In the genomic region with DNA sequence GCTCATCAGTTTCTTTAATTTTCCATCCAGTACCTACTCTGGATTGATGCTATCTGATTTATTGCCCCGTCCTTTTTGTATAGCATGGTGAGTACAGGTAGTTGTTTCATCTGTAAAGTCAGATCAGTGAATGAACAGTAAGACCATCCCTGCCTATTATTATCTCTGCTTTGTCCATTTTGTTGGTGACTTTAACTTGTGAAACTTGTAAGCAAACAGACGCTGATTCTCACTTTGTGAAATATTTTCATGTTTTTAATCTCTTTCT, we compare ENCODE assay signal across 8 mouse cellular contexts. TPM values are rescaled to one million over a fixed set of nuclear protein-coding genes. Genes with fewer than 3 reads are reported as not detected.
DNase-seq lines count a peak whose midpoint lies in the region; ATAC-seq and TF ChIP-seq lines count a peak whose summit lies in the region.

No protein-coding gene starts in this region.

- peaks cover 17% of the 10 kb centered on the region for H3K4me1 ChIP-seq in heart, embryonic 11.5 days (ENCODE audit: control insufficient read depth, insufficient read depth, low read length)
- H3K4me1 ChIP-seq in ES-Bruce4 (ENCODE audit: control insufficient read depth, insufficient read depth, low read length) = no peaks in the 10 kb centered on the region
- H3K4me1 ChIP-seq in forebrain, postnatal 0 days (ENCODE audit: insufficient read depth) = peaks cover 13% of the 10 kb centered on the region
- H3K4me1 ChIP-seq in liver, embryonic 16.5 days (ENCODE audit: control insufficient read depth, low read depth, low read length) = peaks cover 26% of the 10 kb centered on the region

- no peak for ATAC-seq in heart, embryonic 11.5 days (replicated peaks; ENCODE audit: insufficient number of reproducible peaks, low FRiP score, low TSS enrichment)
- ATAC-seq in forebrain, postnatal 0 days = no peak
- no peak for ATAC-seq in liver, embryonic 16.5 days (ENCODE audit: low read depth)

- TF ChIP-seq EP300 in ES-Bruce4 (IDR thresholded peaks at IDR 0.05; ENCODE audit: insufficient read depth, low read depth, low read length) = no peak

- H3K4me2 ChIP-seq in heart, embryonic 11.5 days = peak overlapping the region; percentile 77
- H3K4me2 ChIP-seq in forebrain, postnatal 0 days (ENCODE audit: low read depth) = peak overlapping the region; percentile 86
- peak overlapping the region; percentile 93 for H3K4me2 ChIP-seq in liver, embryonic 16.5 days (ENCODE audit: low read depth, low read length)

- DNase-seq in heart, postnatal 14 days = no peak
- DNase-seq in forebrain, postnatal 0 days = no peak
- no peak for DNase-seq in layer of hippocampus, postnatal 36 days
- DNase-seq in frontal cortex, adult 2 months (ENCODE audit: extremely low spot score in 1 of 2, low spot score in 1 of 2) = no peak
- DNase-seq in embryo, embryonic 9.5 days (ENCODE audit: extremely low spot score) = no peak

- H3K36me3 ChIP-seq in heart, embryonic 11.5 days (ENCODE audit: control insufficient read depth, insufficient read depth, low read length) = 0 out of 2 replicates have a peak, but pooled peaks cover 2% of the 10 kb centered on the region
- H3K36me3 ChIP-seq in ES-Bruce4 (ENCODE audit: control insufficient read depth, insufficient read depth, low read length, poor library complexity, severe bottlenecking) = no peaks in the 10 kb centered on the region
- no peaks in the 10 kb centered on the region for H3K36me3 ChIP-seq in forebrain, postnatal 0 days (ENCODE audit: insufficient read depth)
- no peaks in the 10 kb centered on the region for H3K36me3 ChIP-seq in liver, embryonic 16.5 days (ENCODE audit: control insufficient read depth, insufficient read depth)

- H3K9ac ChIP-seq in heart, embryonic 11.5 days (ENCODE audit: low read depth, low read length) = peak overlapping the region; percentile 82
- peak overlapping the region; percentile 87 for H3K9ac ChIP-seq in ES-Bruce4 (ENCODE audit: low read depth, poor library complexity, severe bottlenecking)
- peak overlapping the region; percentile 92; the same call in 1 of the 2 replicates for H3K9ac ChIP-seq in forebrain, postnatal 0 days
- H3K9ac ChIP-seq in liver, embryonic 16.5 days (ENCODE audit: low read depth, low read length) = peak overlapping the region; percentile 88

- TF ChIP-seq CTCF in ES-Bruce4 (IDR thresholded peaks at IDR 0.05; ENCODE audit: low read depth, low read length) = no peak
- no peak for TF ChIP-seq CTCF in forebrain, postnatal 0 days (IDR thresholded peaks at IDR 0.05; ENCODE audit: low read depth)

- 53% methylated on average over 2 of the region's 2 CpGs for WGBS in heart, embryonic 11.5 days (ENCODE audit: insufficient replicate concordance)
- WGBS in forebrain, postnatal 0 days = 80% methylated on average over 2 of the region's 2 CpGs
- WGBS in liver, embryonic 16.5 days (ENCODE audit: insufficient replicate concordance) = 28% methylated on average over 2 of the region's 2 CpGs

- intact Hi-C loops in heart, postnatal 14 days (cut with DNase I) = loop anchor here (5.0 kb wide), 2 partner anchors 135 to 195 kb away; a partner anchor contains a TSS

- no peak for TF ChIP-seq POLR2A in ES-Bruce4 (IDR thresholded peaks at IDR 0.05; ENCODE audit: insufficient read depth, low read length)

- H3K27ac ChIP-seq in heart, embryonic 11.5 days (ENCODE audit: low read depth, low read length) = no peak overlapping the region
- no peak overlapping the region for H3K27ac ChIP-seq in ES-Bruce4 (ENCODE audit: insufficient read depth, low read length)
- H3K27ac ChIP-seq in forebrain, postnatal 0 days (ENCODE audit: low read depth, low read length) = no peak overlapping the region
- peak overlapping the region; percentile 80; the same call in 1 of the 2 replicates for H3K27ac ChIP-seq in liver, embryonic 16.5 days (ENCODE audit: low read length)

- H3K4me3 ChIP-seq in heart, embryonic 11.5 days (ENCODE audit: low read depth, low read length) = peak overlapping the region; percentile 71
- H3K4me3 ChIP-seq in ES-Bruce4 (ENCODE audit: low read depth, low read length) = peak overlapping the region; percentile 76; the same call in 1 of the 2 replicates
- peak overlapping the region; percentile 85 for H3K4me3 ChIP-seq in forebrain, postnatal 0 days (ENCODE audit: low read depth, low read length)
- peak overlapping the region; percentile 84 for H3K4me3 ChIP-seq in liver, embryonic 16.5 days (ENCODE audit: low read depth, low read length)

- H3K9me3 ChIP-seq in heart, embryonic 11.5 days (replicated peaks; ENCODE audit: control insufficient read depth, low read length) = no peaks in the 10 kb centered on the region
- no peaks in the 10 kb centered on the region for H3K9me3 ChIP-seq in ES-Bruce4 (replicated peaks; ENCODE audit: control insufficient read depth, insufficient read depth, low read length, poor library complexity, severe bottlenecking)
- H3K9me3 ChIP-seq in forebrain, postnatal 0 days (ENCODE audit: low read length) = no peaks in the 10 kb centered on the region
- no peaks in the 10 kb centered on the region for H3K9me3 ChIP-seq in liver, embryonic 16.5 days (replicated peaks; ENCODE audit: control insufficient read depth, low read length)

- H3K27me3 ChIP-seq in heart, embryonic 11.5 days (ENCODE audit: control insufficient read depth, insufficient read depth, low read length) = no peaks in the 10 kb centered on the region
- no peaks in the 10 kb centered on the region for H3K27me3 ChIP-seq in ES-Bruce4 (ENCODE audit: control insufficient read depth, insufficient read depth, low read length, poor library complexity, severe bottlenecking)
- H3K27me3 ChIP-seq in forebrain, postnatal 0 days (ENCODE audit: insufficient read depth, low read length) = no peaks in the 10 kb centered on the region
- H3K27me3 ChIP-seq in liver, embryonic 16.5 days (ENCODE audit: control insufficient read depth, insufficient read depth, low read depth, low read length) = no peaks in the 10 kb centered on the region

RNA-seq across cellular contexts. Expression of a gene that starts 1.2 kb away (rescaled TPM):
- 35.8 and 40.8 TPM in 2 replicates for polyA plus RNA-seq in heart, embryonic 11.5 days (2014; fragmentation: Nextera tagmentation; extraction: Ambion mirVana)
- 10 to 100 TPM; 44.3 to 46.6 TPM for total RNA-seq in heart, postnatal 14 days (2021)
- polyA plus RNA-seq in ES-Bruce4 (2011; ENCODE audit: insufficient read depth, insufficient read length, low read depth, missing spikeins) = 47.5 and 50.7 TPM in 2 replicates
- total RNA-seq in forebrain, postnatal 0 days (2014; rRNA removed) = 92.3 and 123 TPM in 2 replicates
- 41.5 and 55.6 TPM in 2 replicates for polyA plus RNA-seq in forebrain, postnatal 0 days (2015; fragmentation: Nextera tagmentation; extraction: Ambion mirVana)
- 15.1 and 16.0 TPM in 2 replicates for polyA plus RNA-seq in liver, embryonic 16.5 days (2015; fragmentation: Nextera tagmentation; extraction: Ambion mirVana)
- total RNA-seq in layer of hippocampus, postnatal 36 days (2021) = 100 to 1,000 TPM; 146 to 152 TPM
- polyA plus RNA-seq in frontal cortex, adult 2 months (2012; rRNA removed) = 127 and 129 TPM in 2 replicates

RNA-seq across cellular contexts. Expression of a gene that starts 53.8 kb away (rescaled TPM):
- 13.9 and 18.4 TPM in 2 replicates for polyA plus RNA-seq in heart, embryonic 11.5 days (2014; fragmentation: Nextera tagmentation; extraction: Ambion mirVana)
- total RNA-seq in heart, postnatal 14 days (2021) = 10 to 100 TPM; 15.8 to 17.5 TPM
- 49.1 and 52.3 TPM in 2 replicates for polyA plus RNA-seq in ES-Bruce4 (2011; ENCODE audit: insufficient read depth, insufficient read length, low read depth, missing spikeins)
- 5.0 and 5.5 TPM in 2 replicates for total RNA-seq in forebrain, postnatal 0 days (2014; rRNA removed)
- polyA plus RNA-seq in forebrain, postnatal 0 days (2015; fragmentation: Nextera tagmentation; extraction: Ambion mirVana) = 6.5 and 7.4 TPM in 2 replicates
- 0.80 and 0.86 TPM in 2 replicates for polyA plus RNA-seq in liver, embryonic 16.5 days (2015; fragmentation: Nextera tagmentation; extraction: Ambion mirVana)
- total RNA-seq in layer of hippocampus, postnatal 36 days (2021) = 1 to 10 TPM; 3.8 to 3.9 TPM
- 12.5 and 13.0 TPM in 2 replicates for polyA plus RNA-seq in frontal cortex, adult 2 months (2012; rRNA removed)

RNA-seq across cellular contexts. Expression of a gene that starts 53.9 kb away (rescaled TPM):
- 0.13 and 0.45 TPM in 2 replicates for polyA plus RNA-seq in heart, embryonic 11.5 days (2014; fragmentation: Nextera tagmentation; extraction: Ambion mirVana)
- under 1 TPM; 0.24 to 0.72 TPM for total RNA-seq in heart, postnatal 14 days (2021)
- not detected in 2 replicates for polyA plus RNA-seq in ES-Bruce4 (2011; ENCODE audit: insufficient read depth, insufficient read length, low read depth, missing spikeins)
- 28.3 and 36.1 TPM in 2 replicates for total RNA-seq in forebrain, postnatal 0 days (2014; rRNA removed)
- polyA plus RNA-seq in forebrain, postnatal 0 days (2015; fragmentation: Nextera tagmentation; extraction: Ambion mirVana) = 24.9 and 30.8 TPM in 2 replicates
- polyA plus RNA-seq in liver, embryonic 16.5 days (2015; fragmentation: Nextera tagmentation; extraction: Ambion mirVana) = not detected in 2 replicates
- total RNA-seq in layer of hippocampus, postnatal 36 days (2021) = 1 to 10 TPM; 1.2 to 1.6 TPM
- polyA plus RNA-seq in frontal cortex, adult 2 months (2012; rRNA removed) = 45.3 and 51.3 TPM in 2 replicates

Comparison
In these comparisons a context has a peak if more than half of its experiments do, and no peak if none do; other contexts are left out.
1. RNA of a gene that starts 53.9 kb away (polyA plus RNA-seq): 45.3 to 51.3 TPM in frontal cortex, adult 2 months and 24.9 to 30.8 TPM in forebrain, postnatal 0 days; 0.13 to 0.45 TPM in heart, embryonic 11.5 days, not detected in ES-Bruce4 and not detected in liver, embryonic 16.5 days; every median in the first group is over 10 times any median in the second.
2. Peak in every context shown above with its lines, with median percentiles within 50 percentile points of each other: H3K4me2 ChIP-seq, H3K4me3 ChIP-seq and H3K9ac ChIP-seq.